Mouse (Mus musculus) neural tube, embryonic 13.5 days (tissue): ENCODE data around the gene Spaca6. TPM values are rescaled to one million over a fixed set of nuclear protein-coding genes. Genes with fewer than 3 reads are reported as not detected.
"Not testable (repeated sequence)": the region's sequence is repeated elsewhere in the genome, so short reads cannot be mapped to it uniquely, and the experiment has no call there.

ENCODE experiments used
- ATAC-seq: fragments of 200-750 bp; cut with Nextera tagmentation; 2 replicates; pipeline ENCODE4 v1.8.0; 2017; ENCODE audit warnings: low read depth, mild to moderate bottlenecking, moderate TSS enrichment, moderate library complexity
- H3K27ac ChIP-seq: fragments of 300-500 bp; sonication (generic); replicated peaks from 2 replicates; pipeline ENCODE4 v1.5.1; 2015; ENCODE audit warnings: moderate library complexity, mild to moderate bottlenecking, inconsistent platforms
- H3K27me3 ChIP-seq: fragments of 300-500 bp; sonication (generic); 2 replicates; pipeline ENCODE4 v1.6.1; 2015; ENCODE audit warnings: mild to moderate bottlenecking, inconsistent platforms
- H3K36me3 ChIP-seq: fragments of 300-500 bp; sonication (generic); 2 replicates; pipeline ENCODE4 v1.6.1; 2015; ENCODE audit warnings: mild to moderate bottlenecking, inconsistent platforms
- H3K4me1 ChIP-seq: fragments of 300-500 bp; sonication (generic); replicated peaks from 2 replicates; pipeline ENCODE4 v1.6.1; 2015; ENCODE audit warnings: inconsistent platforms
- H3K4me2 ChIP-seq: fragments of 300-500 bp; sonication (generic); 2 replicates; pipeline ENCODE4 v1.6.1; 2015; ENCODE audit warnings: inconsistent platforms, mild to moderate bottlenecking, moderate library complexity
- H3K4me3 ChIP-seq: fragments of 300-500 bp; sonication (generic); 2 replicates; pipeline ENCODE4 v1.5.1; 2015; ENCODE audit warnings: mild to moderate bottlenecking, inconsistent platforms
- H3K9ac ChIP-seq: fragments of 300-500 bp; sonication (generic); 2 replicates; pipeline ENCODE4 v1.6.1; 2015; ENCODE audit warnings: moderate library complexity, mild to moderate bottlenecking, inconsistent platforms
- H3K9me3 ChIP-seq: fragments of 300-500 bp; sonication (generic); 2 replicates; pipeline ENCODE4 v1.6.1; 2016; ENCODE audit warnings: inconsistent platforms
- WGBS: fragments of 180-500 bp; shearing (Covaris S2); methylation state at CpG from one replicate; pipeline ENCODE4 v1.1.7; 2015; 5-methylcytosine and 5-hydroxymethylcytosine counted together
- polyA plus RNA-seq: library from polyadenylated mRNA; unstranded; fragments of >200 nt; fragmentation: Nextera tagmentation; extraction: Ambion mirVana; gene quantifications from 2 replicates; pipeline ENCODE4 v1.2.1, GENCODE M21; 2015

Spaca6 gene
- polyA plus RNA-seq, 1 experiment from 2014 or later = 31.4 TPM

GRCm38 (mm10) chr17:17829816-17830535 lies 3.0 kb downstream of the Spaca6 start:
- Histone ChIP-seq H3K27ac (peak overlapping the region; percentile 100), H3K9me3 (no peaks in the 10 kb centered on the region), H3K4me3 (peak overlapping the region; percentile 88), H3K4me2 (peak overlapping the region; percentile 94), H3K27me3 (no peaks in the 10 kb centered on the region), H3K9ac (peak overlapping the region; percentile 99), H3K36me3 (peaks cover 34% of the 10 kb centered on the region), H3K4me1 (peaks cover 58% of the 10 kb centered on the region)
- 42% methylated on average over 22 of the region's 23 CpGs for WGBS
- no peak for ATAC-seq

DNA sequence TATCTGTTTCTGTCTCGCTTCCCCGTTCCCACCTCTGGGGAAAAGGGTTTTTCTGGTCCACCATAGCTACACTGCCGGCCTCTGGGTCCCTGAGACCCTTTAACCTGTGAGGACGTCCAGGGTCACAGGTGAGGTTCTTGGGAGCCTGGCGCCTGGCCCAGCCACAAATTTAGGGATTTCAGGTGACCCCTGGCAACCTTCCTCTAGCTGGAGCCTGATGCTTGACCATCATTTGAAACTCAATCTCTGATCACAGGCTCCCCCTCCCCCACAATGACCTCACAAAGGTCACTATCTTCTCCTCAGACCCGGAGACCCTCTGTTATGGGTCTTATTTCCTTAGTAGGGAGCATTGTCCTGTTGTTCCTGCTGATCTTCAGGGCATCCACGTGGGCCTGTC lies 3.8 kb downstream of the Spaca6 start:
- Histone ChIP-seq H3K4me1 (peaks cover 66% of the 10 kb centered on the region), H3K27ac (0 out of 2 replicates have a peak overlapping the region, but pooled peaks have one; percentile 100), H3K36me3 (peaks cover 40% of the 10 kb centered on the region), H3K9ac (peak overlapping the region; percentile 99), H3K9me3 (no peaks in the 10 kb centered on the region), H3K27me3 (no peaks in the 10 kb centered on the region), H3K4me2 (peak overlapping the region; percentile 94), H3K4me3 (peak overlapping the region; percentile 88)
- 72% methylated on average over 7 of the region's 7 CpGs for WGBS
- no peak for ATAC-seq

DNA sequence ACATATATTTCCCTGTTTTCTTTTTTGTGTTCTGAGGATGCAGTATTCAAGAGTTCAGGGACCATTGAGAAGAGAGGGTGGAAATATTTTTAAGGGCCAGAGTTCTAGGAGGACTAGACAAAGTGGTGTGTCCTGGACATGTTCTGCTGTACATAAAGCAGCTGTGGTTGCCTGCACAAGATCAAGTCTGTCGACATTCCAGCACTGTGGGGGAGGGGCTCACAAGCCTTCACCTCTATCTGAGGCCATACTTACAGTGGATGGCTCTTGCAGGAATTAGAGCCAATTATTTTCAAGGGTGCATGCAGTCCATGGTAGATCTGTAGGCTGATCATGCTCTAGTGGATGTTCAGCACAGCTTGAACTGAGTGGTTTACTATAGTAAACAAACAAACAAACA lies 7.9 kb downstream of the Spaca6 start:
- Histone ChIP-seq H3K36me3 (peaks cover 58% of the 10 kb centered on the region), H3K9me3 (no peaks in the 10 kb centered on the region), H3K9ac (no peak overlapping the region), H3K27me3 (no peaks in the 10 kb centered on the region), H3K4me3 (no peak overlapping the region), H3K4me1 (peaks cover 90% of the 10 kb centered on the region), H3K27ac (no peak overlapping the region), H3K4me2 (no peak overlapping the region)
- ATAC-seq = no peak
- 20% methylated on average over 1 of the region's 1 CpGs for whole genome bisulfite sequencing

DNA sequence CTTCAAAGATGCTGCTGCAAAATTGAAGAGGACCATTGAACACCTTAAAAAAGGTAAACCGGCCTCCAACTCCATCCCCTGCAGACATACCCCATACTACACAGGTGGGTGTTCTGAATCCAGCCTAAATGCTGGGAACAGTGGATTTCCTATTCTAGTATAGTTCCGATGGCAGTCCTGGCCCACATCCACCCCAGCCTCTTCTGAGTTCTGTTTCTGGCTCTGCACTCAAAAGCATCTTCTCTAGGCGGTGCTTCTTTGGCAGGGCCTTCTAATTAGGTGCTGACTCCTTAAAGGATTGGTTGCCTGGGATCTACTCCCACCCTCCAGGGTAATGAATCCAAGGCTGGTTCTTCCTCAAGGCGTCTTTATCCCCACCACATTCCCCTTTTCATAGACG lies 9.1 kb downstream of the Spaca6 start:
- H3K4me3 ChIP-seq = no peak overlapping the region
- H3K27ac ChIP-seq = no peak overlapping the region
- peaks cover 64% of the 10 kb centered on the region for H3K36me3 ChIP-seq
- ATAC-seq = no peak
- no peak overlapping the region for H3K4me2 ChIP-seq
- H3K27me3 ChIP-seq = no peaks in the 10 kb centered on the region
- WGBS = 81% methylated on average over 5 of the region's 5 CpGs
- no peak overlapping the region for H3K9ac ChIP-seq
- H3K9me3 ChIP-seq = no peaks in the 10 kb centered on the region
- peaks cover 78% of the 10 kb centered on the region for H3K4me1 ChIP-seq

DNA sequence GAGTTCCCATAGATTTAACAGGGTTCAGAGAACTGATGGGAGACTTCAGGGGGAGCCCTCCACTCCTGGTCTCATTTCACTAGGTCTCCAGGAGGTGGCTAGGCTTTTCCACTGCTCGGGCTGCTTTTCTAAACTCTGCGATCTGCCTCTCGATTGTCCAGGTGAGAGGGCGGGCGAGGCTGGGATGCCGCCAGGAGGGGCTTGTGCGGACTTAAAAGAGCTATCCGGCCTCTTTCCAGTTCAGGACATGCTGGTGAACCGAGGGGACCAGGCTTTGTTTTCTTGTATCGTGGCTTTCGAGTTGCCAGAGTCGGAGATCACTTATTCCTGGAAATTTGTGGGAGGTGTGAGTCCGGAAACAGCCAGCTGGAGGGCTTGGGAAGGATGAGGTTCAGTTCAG lies 10.5 kb downstream of the Spaca6 start:
- H3K27me3 ChIP-seq = no peaks in the 10 kb centered on the region
- peaks cover 65% of the 10 kb centered on the region for H3K36me3 ChIP-seq
- H3K27ac ChIP-seq = peak overlapping the region; percentile 85
- H3K9me3 ChIP-seq = no peaks in the 10 kb centered on the region
- H3K4me1 ChIP-seq = peaks cover 64% of the 10 kb centered on the region
- H3K4me3 ChIP-seq = peak overlapping the region; percentile 44
- ATAC-seq = peak; percentile 6; the same call in 1 of the 2 replicates
- WGBS = 8% methylated on average over 13 of the region's 13 CpGs
- peak overlapping the region; percentile 69 for H3K4me2 ChIP-seq
- peak overlapping the region; percentile 73 for H3K9ac ChIP-seq

GRCm38 (mm10) chr17:17837919-17838701 lies 11.2 kb downstream of the Spaca6 start:
- peak overlapping the region; percentile 44 for H3K4me3 ChIP-seq
- peak overlapping the region; percentile 85 for H3K27ac ChIP-seq
- WGBS = under 1% methylated on average over 43 of the region's 43 CpGs
- H3K9me3 ChIP-seq = no peaks in the 10 kb centered on the region
- H3K36me3 ChIP-seq = peaks cover 63% of the 10 kb centered on the region
- peaks cover 58% of the 10 kb centered on the region for H3K4me1 ChIP-seq
- H3K27me3 ChIP-seq = no peaks in the 10 kb centered on the region
- peak overlapping the region; percentile 69 for H3K4me2 ChIP-seq
- H3K9ac ChIP-seq = peak overlapping the region; percentile 73
- ATAC-seq = peak; percentile 97

- 94% methylated on average over 2 of the region's 2 CpGs for WGBS
- Histone ChIP-seq H3K27me3 (no peaks in the 10 kb centered on the region), H3K27ac (no peak overlapping the region), H3K4me1 (peaks cover 46% of the 10 kb centered on the region), H3K36me3 (peaks cover 54% of the 10 kb centered on the region), H3K9me3 (no peaks in the 10 kb centered on the region), H3K9ac (no peak overlapping the region), H3K4me3 (no peak overlapping the region), H3K4me2 (peak overlapping the region; percentile 69; the same call in 1 of the 2 replicates)
- ATAC-seq = no peak
Measured at GRCm38 (mm10) chr17:17839276-17839675, 12.3 kb downstream of the Spaca6 start.

DNA sequence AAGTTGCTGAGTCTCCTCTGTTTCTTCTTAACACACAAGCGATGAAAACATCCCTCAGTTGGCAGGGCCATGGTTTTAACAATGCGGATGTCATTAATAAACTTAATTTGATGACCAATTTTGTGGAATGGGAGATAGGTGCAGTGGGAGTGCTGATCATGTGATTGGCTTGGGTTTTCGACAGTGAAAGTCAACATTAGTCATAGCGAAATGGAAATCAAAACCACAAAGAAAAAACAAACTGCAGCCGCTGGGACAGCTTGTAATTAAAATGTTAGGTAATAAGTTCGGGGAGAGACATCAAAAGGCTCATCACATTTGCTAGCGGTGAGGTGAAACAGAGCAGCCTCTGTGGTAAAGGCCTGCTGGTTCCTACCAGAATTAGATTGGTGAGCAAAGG lies 13.8 kb downstream of the Spaca6 start:
- H3K27ac ChIP-seq = no peak overlapping the region
- no peaks in the 10 kb centered on the region for H3K9me3 ChIP-seq
- no peak for ATAC-seq
- no peak overlapping the region for H3K9ac ChIP-seq
- no peaks in the 10 kb centered on the region for H3K27me3 ChIP-seq
- peaks cover 31% of the 10 kb centered on the region for H3K4me1 ChIP-seq
- peaks cover 46% of the 10 kb centered on the region for H3K36me3 ChIP-seq
- no peak overlapping the region for H3K4me2 ChIP-seq
- 87% methylated on average over 7 of the region's 7 CpGs for WGBS
- H3K4me3 ChIP-seq = no peak overlapping the region

DNA sequence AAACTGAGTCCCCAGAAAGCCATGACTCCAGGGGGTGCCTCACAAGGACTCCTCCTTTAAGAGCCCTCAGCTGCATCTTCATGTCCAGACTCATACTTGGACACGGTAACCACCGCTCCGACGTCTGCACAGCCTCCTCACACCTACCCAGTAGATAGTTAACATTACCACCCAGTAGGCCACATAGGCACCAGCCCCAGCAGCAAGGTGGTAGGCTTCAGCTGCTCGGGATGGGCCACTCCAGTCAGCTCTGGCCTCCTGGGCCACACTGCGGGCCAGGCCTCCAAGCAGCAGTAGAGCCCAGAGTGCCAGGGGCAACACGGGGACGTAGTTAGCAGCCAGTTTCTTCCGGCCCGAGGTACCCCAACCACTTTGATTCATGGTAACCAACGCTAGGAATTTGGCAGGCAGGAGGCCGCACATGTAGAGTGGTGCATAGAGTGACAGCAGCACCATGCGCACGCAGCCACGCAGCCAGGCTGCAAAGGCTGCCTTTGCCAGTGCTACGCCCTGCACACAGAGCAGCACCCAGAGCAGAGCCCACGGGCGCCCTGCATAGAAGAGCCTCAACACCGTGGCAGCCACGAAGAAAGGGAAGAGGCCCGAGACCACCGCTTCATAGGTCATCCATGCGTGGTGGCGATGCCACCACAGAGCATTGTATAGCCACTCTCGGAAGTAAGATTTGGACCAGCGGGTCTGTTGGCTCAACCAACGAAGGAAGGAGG lies 16.7 kb downstream of the Spaca6 start:
- Histone ChIP-seq H3K4me3 (no peak overlapping the region), H3K9ac (no peak overlapping the region), H3K4me2 (no peak overlapping the region), H3K27ac (no peak overlapping the region), H3K27me3 (no peaks in the 10 kb centered on the region), H3K4me1 (peaks cover 4% of the 10 kb centered on the region), H3K9me3 (no peaks in the 10 kb centered on the region), H3K36me3 (peaks cover 34% of the 10 kb centered on the region)
- WGBS = 76% methylated on average over 27 of the region's 27 CpGs
- peak; percentile 47 for ATAC-seq

DNA sequence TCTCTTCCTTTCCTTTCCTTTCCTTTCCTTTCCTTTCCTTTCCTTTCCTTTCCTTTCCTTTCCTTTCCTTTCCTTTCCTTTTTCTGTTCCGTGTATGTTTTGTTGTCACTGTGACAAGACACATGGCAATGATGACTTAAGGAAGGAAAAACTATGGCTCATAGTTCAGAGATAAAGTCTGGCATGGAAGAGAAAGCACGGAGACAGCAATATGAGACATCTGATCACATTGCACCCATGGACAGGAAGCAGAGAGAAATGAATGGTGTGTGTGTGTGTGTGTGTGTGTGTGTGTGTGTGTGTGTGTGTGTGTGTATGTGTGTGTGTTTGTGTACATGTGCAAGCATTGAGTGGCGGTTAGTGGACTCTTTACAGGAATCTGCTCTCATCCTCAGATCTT lies 17.6 kb downstream of the Spaca6 start:
- 93% methylated on average over 3 of the region's 3 CpGs for WGBS
- H3K27me3 ChIP-seq, H3K4me3 ChIP-seq, ATAC-seq, H3K4me2 ChIP-seq, H3K9ac ChIP-seq, H3K27ac ChIP-seq, H3K9me3 ChIP-seq, H3K4me1 ChIP-seq: not testable (repeated sequence)
- H3K36me3 ChIP-seq = peaks cover 30% of the 10 kb centered on the region

GRCm38 (mm10) chr17:17845187-17846027 lies 18.4 kb downstream of the Spaca6 start:
- H3K4me2 ChIP-seq = no peak overlapping the region
- H3K36me3 ChIP-seq = peaks cover 22% of the 10 kb centered on the region
- no peak overlapping the region for H3K4me3 ChIP-seq
- no peaks in the 10 kb centered on the region for H3K9me3 ChIP-seq
- no peak overlapping the region for H3K27ac ChIP-seq
- H3K4me1 ChIP-seq = 0 out of 2 replicates have a peak, but pooled peaks cover 3% of the 10 kb centered on the region
- peaks cover 14% of the 10 kb centered on the region for H3K27me3 ChIP-seq
- no peak for ATAC-seq
- H3K9ac ChIP-seq = no peak overlapping the region
- 70% methylated on average over 10 of the region's 10 CpGs for WGBS
